In the genomic region with DNA sequence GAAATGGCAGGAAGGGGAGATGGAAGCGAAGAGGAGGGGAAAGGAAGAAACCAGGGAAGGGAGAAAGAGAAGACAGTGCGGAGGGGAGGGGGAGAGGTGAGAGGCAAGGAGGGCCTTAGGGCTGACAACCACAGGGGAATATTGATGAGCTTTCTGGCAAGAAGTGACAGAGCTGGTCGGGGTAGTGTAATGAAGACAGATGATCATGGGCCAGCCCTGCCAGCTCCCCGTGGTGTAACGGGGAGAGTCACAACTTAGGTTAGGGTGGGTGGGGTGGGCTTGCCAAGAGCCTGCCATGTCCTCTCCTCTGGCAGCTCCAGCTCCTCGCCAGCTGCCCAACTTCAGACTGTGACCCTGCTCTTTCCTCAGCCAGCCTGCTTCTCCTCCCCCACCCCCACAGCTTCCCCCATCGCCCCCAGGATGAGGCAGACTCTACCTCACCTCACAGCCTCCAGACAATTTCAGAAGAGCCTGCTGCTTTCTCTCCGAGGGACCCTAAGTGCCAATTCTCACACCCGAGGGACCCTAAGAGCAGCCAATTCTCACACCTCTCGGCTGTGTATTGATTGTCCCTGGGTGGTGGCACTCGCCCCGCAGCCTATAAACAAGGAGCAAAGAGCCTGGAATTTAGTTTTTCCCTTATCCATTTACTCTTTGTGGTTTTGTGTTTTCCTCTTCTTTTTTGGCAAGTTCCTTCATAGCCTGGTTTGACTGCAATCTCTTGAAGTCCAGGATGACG, we compare ENCODE assay signal across 16 mouse cellular contexts. TPM values are rescaled to one million over a fixed set of nuclear protein-coding genes. Genes with fewer than 3 reads are reported as not detected.
DNase-seq lines count a peak whose midpoint lies in the region; ATAC-seq and TF ChIP-seq lines count a peak whose summit lies in the region.
"Had no signal": no experiment of that assay in that cellular context is flagged by ENCODE, and none has a peak within 500 bp of the region (broad histone marks: within the 10 kb centered on the region; RNA-seq: fewer than 3 reads in every experiment).

No protein-coding gene starts in this region.

- no peak overlapping the region for H3K27ac ChIP-seq in lung, embryonic 14.5 days (ENCODE audit: low read depth)
- H3K27ac ChIP-seq in forebrain, embryonic 15.5 days (replicated peaks): 0 out of 2 replicates have a peak overlapping the region, but pooled peaks have one; percentile 5
- peak overlapping the region; percentile 54; the same call in 1 of the 2 replicates for H3K27ac ChIP-seq in hindbrain, embryonic 16.5 days (ENCODE audit: low read depth, low read length)
- no peak overlapping the region for H3K27ac ChIP-seq in neural tube, embryonic 13.5 days (replicated peaks)
- no peak overlapping the region for H3K27ac ChIP-seq in thymus, adult 2 months (ENCODE audit: control insufficient read depth, insufficient read depth, low read length)
- H3K27ac ChIP-seq: limb, embryonic 12.5 days; liver, embryonic 14.5 days; stomach, postnatal 0 days had no signal

- no peaks in the 10 kb centered on the region for H3K9me3 ChIP-seq in lung, embryonic 14.5 days (ENCODE audit: low read depth, low read length)
- no peaks in the 10 kb centered on the region for H3K9me3 ChIP-seq in forebrain, embryonic 15.5 days
- no peaks in the 10 kb centered on the region for H3K9me3 ChIP-seq in hindbrain, embryonic 16.5 days (ENCODE audit: control insufficient read depth, low read length)
- H3K9me3 ChIP-seq in neural tube, embryonic 13.5 days: no peaks in the 10 kb centered on the region
- H3K9me3 ChIP-seq: limb, embryonic 12.5 days had no signal

- DNase-seq in lung, embryonic 14.5 days: no peak
- DNase-seq in lung, adult 18-20 months: no peak
- no peak for DNase-seq in layer of hippocampus, adult 9-10 months (ENCODE audit: low spot score)
- DNase-seq in spleen, postnatal 14 days (ENCODE audit: low spot score in 2 of 2): no peak
- no peak for DNase-seq in thymus, adult 2 months
- DNase-seq: cerebellum, adult 9-10 months; kidney, adult 9 months had no signal

- no peak overlapping the region for H3K4me2 ChIP-seq in lung, embryonic 14.5 days
- no peak overlapping the region for H3K4me2 ChIP-seq in forebrain, embryonic 15.5 days (replicated peaks)
- no peak overlapping the region for H3K4me2 ChIP-seq in hindbrain, embryonic 16.5 days (ENCODE audit: low read length)
- H3K4me2 ChIP-seq in neural tube, embryonic 13.5 days: no peak overlapping the region
- H3K4me2 ChIP-seq: limb, embryonic 12.5 days had no signal

- WGBS in lung, embryonic 14.5 days: 10% methylated on average over 12 of the region's 13 CpGs
- WGBS in forebrain, embryonic 15.5 days: 30% methylated on average over 13 of the region's 13 CpGs
- WGBS in hindbrain, embryonic 16.5 days: 21% methylated on average over 13 of the region's 13 CpGs
- 13% methylated on average over 13 of the region's 13 CpGs for WGBS in neural tube, embryonic 13.5 days
- WGBS in thymus, adult 2 months: 72% methylated on average over 13 of the region's 13 CpGs

- no peak overlapping the region for H3K9ac ChIP-seq in lung, embryonic 14.5 days
- H3K9ac ChIP-seq in forebrain, embryonic 15.5 days (replicated peaks): no peak overlapping the region
- H3K9ac ChIP-seq in hindbrain, embryonic 16.5 days (ENCODE audit: low read depth, low read length): no peak overlapping the region; the same call in 1 of the 2 replicates
- no peak overlapping the region for H3K9ac ChIP-seq in neural tube, embryonic 13.5 days
- H3K9ac ChIP-seq: limb, embryonic 12.5 days; liver, embryonic 14.5 days had no signal

- ATAC-seq in lung, embryonic 14.5 days (ENCODE audit: insufficient read depth): peak; percentile 36; the same call in 1 of the 2 replicates
- ATAC-seq in forebrain, embryonic 15.5 days (replicated peaks): peak; percentile 59
- peak; percentile 73 for ATAC-seq in hindbrain, embryonic 16.5 days
- ATAC-seq in neural tube, embryonic 13.5 days (ENCODE audit: low read depth): peak; percentile 60; the same call in 1 of the 2 replicates

- TF ChIP-seq POLR2A in thymus, adult 2 months (IDR thresholded peaks at IDR 0.05; ENCODE audit: control insufficient read depth, extremely low read depth, insufficient read depth, low read length, poor library complexity): no peak

- 0 out of 2 replicates have a peak, but pooled peaks cover 3% of the 10 kb centered on the region for H3K27me3 ChIP-seq in lung, embryonic 14.5 days (ENCODE audit: insufficient read depth, low read length)
- H3K27me3 ChIP-seq in forebrain, embryonic 15.5 days: no peaks in the 10 kb centered on the region
- no peaks in the 10 kb centered on the region for H3K27me3 ChIP-seq in hindbrain, embryonic 16.5 days (replicated peaks; ENCODE audit: control insufficient read depth, insufficient read depth, low read length)
- peaks cover 10% of the 10 kb centered on the region for H3K27me3 ChIP-seq in neural tube, embryonic 13.5 days
- no peaks in the 10 kb centered on the region for H3K27me3 ChIP-seq in thymus, adult 2 months (ENCODE audit: control insufficient read depth, insufficient read depth, low read length)

- no peaks in the 10 kb centered on the region for H3K36me3 ChIP-seq in lung, embryonic 14.5 days (ENCODE audit: insufficient read depth)
- H3K36me3 ChIP-seq in forebrain, embryonic 15.5 days: no peaks in the 10 kb centered on the region
- H3K36me3 ChIP-seq in hindbrain, embryonic 16.5 days (ENCODE audit: control insufficient read depth, insufficient read depth, low read length): no peaks in the 10 kb centered on the region
- H3K36me3 ChIP-seq in neural tube, embryonic 13.5 days: no peaks in the 10 kb centered on the region
- H3K36me3 ChIP-seq in thymus, adult 2 months (ENCODE audit: control insufficient read depth, insufficient read depth, low read length): no peaks in the 10 kb centered on the region
- H3K36me3 ChIP-seq: limb, embryonic 12.5 days had no signal

- H3K4me1 ChIP-seq in lung, embryonic 14.5 days (ENCODE audit: insufficient read depth): peaks cover 10% of the 10 kb centered on the region; the same call in 1 of the 2 replicates
- peaks cover 32% of the 10 kb centered on the region for H3K4me1 ChIP-seq in forebrain, embryonic 15.5 days
- H3K4me1 ChIP-seq in hindbrain, embryonic 16.5 days (ENCODE audit: control insufficient read depth, insufficient read depth, low read depth, low read length): peaks cover 23% of the 10 kb centered on the region
- H3K4me1 ChIP-seq in neural tube, embryonic 13.5 days (replicated peaks): peaks cover 42% of the 10 kb centered on the region
- 0 out of 2 replicates have a peak, but pooled peaks cover 2% of the 10 kb centered on the region for H3K4me1 ChIP-seq in thymus, adult 2 months (replicated peaks; ENCODE audit: control insufficient read depth, insufficient read depth, low read length)

- TF ChIP-seq CTCF in lung, embryonic 14.5 days (IDR thresholded peaks at IDR 0.05; ENCODE audit: low read depth): no peak
- TF ChIP-seq CTCF in thymus, adult 2 months (IDR thresholded peaks at IDR 0.05; ENCODE audit: borderline replicate concordance, control insufficient read depth, extremely low read depth, insufficient read depth, low read length, poor library complexity): no peak

- H3K4me3 ChIP-seq in lung, embryonic 14.5 days (ENCODE audit: low read depth, low read length): no peak overlapping the region
- H3K4me3 ChIP-seq in forebrain, embryonic 15.5 days: no peak overlapping the region
- no peak overlapping the region for H3K4me3 ChIP-seq in hindbrain, embryonic 16.5 days (ENCODE audit: low read length)
- H3K4me3 ChIP-seq in neural tube, embryonic 13.5 days: no peak overlapping the region
- no peak overlapping the region for H3K4me3 ChIP-seq in thymus, adult 2 months (ENCODE audit: control insufficient read depth, insufficient read depth, low read length)
- H3K4me3 ChIP-seq: limb, embryonic 12.5 days had no signal

RNA-seq across cellular contexts. Expression of a gene that starts 25.5 kb away (rescaled TPM):
- 7.3 and 8.0 TPM in 2 replicates for polyA plus RNA-seq in lung, embryonic 14.5 days (2014; fragmentation: Nextera tagmentation; extraction: Ambion mirVana)
- 0.18 and 0.69 TPM in 2 replicates for polyA plus RNA-seq in forebrain, embryonic 15.5 days (2015; fragmentation: Nextera tagmentation; extraction: Ambion mirVana)
- polyA plus RNA-seq in hindbrain, embryonic 16.5 days (2015; fragmentation: Nextera tagmentation; extraction: Ambion mirVana): 1.1 and 1.5 TPM in 2 replicates
- polyA plus RNA-seq in neural tube, embryonic 13.5 days (2015; fragmentation: Nextera tagmentation; extraction: Ambion mirVana): 0.11 and 0.47 TPM in 2 replicates
- 7.6 and 8.6 TPM in 2 replicates for polyA plus RNA-seq in thymus, adult 2 months (2012; rRNA removed)

RNA-seq across cellular contexts. Expression of a gene that starts 26.3 kb away (rescaled TPM):
- 1.9 and 3.1 TPM in 2 replicates for polyA plus RNA-seq in lung, embryonic 14.5 days (2014; fragmentation: Nextera tagmentation; extraction: Ambion mirVana)
- polyA plus RNA-seq in forebrain, embryonic 15.5 days (2015; fragmentation: Nextera tagmentation; extraction: Ambion mirVana): 13.9 and 16.2 TPM in 2 replicates
- polyA plus RNA-seq in hindbrain, embryonic 16.5 days (2015; fragmentation: Nextera tagmentation; extraction: Ambion mirVana): 11.4 and 14.0 TPM in 2 replicates
- polyA plus RNA-seq in neural tube, embryonic 13.5 days (2015; fragmentation: Nextera tagmentation; extraction: Ambion mirVana): 19.1 and 22.6 TPM in 2 replicates
- not detected in 2 replicates for polyA plus RNA-seq in thymus, adult 2 months (2012; rRNA removed)
- polyA plus RNA-seq: heart, embryonic 14.5 days; liver, embryonic 14.5 days; spleen, adult 2 months had no signal

RNA-seq across cellular contexts. Expression of a gene that starts 26.3 kb away (rescaled TPM):
- polyA plus RNA-seq in lung, embryonic 14.5 days (2014; fragmentation: Nextera tagmentation; extraction: Ambion mirVana): 0.78 and 1.0 TPM in 2 replicates
- 2.5 and 2.8 TPM in 2 replicates for polyA plus RNA-seq in forebrain, embryonic 15.5 days (2015; fragmentation: Nextera tagmentation; extraction: Ambion mirVana)
- polyA plus RNA-seq in hindbrain, embryonic 16.5 days (2015; fragmentation: Nextera tagmentation; extraction: Ambion mirVana): 1.8 and 2.3 TPM in 2 replicates
- polyA plus RNA-seq in neural tube, embryonic 13.5 days (2015; fragmentation: Nextera tagmentation; extraction: Ambion mirVana): 2.7 and 3.5 TPM in 2 replicates
- polyA plus RNA-seq in thymus, adult 2 months (2012; rRNA removed): 0.03 TPM in 1 of 2 replicates, not detected in the other
- polyA plus RNA-seq: heart, embryonic 14.5 days; large intestine, adult 2 months; liver, embryonic 14.5 days; spleen, adult 2 months had no signal

Comparison
In these comparisons a context has a peak if more than half of its experiments do, and no peak if none do; other contexts are left out.
1. H3K27ac ChIP-seq: peak in forebrain, embryonic 15.5 days (single experiment) and hindbrain, embryonic 16.5 days (single experiment); none in lung, embryonic 14.5 days (single experiment), neural tube, embryonic 13.5 days (single experiment) and thymus, adult 2 months (single experiment).
2. Peak in every context shown above with its lines, with median percentiles within 50 percentile points of each other: ATAC-seq.